8 mouse cellular contexts compared by ENCODE assay signal in the genomic region with DNA sequence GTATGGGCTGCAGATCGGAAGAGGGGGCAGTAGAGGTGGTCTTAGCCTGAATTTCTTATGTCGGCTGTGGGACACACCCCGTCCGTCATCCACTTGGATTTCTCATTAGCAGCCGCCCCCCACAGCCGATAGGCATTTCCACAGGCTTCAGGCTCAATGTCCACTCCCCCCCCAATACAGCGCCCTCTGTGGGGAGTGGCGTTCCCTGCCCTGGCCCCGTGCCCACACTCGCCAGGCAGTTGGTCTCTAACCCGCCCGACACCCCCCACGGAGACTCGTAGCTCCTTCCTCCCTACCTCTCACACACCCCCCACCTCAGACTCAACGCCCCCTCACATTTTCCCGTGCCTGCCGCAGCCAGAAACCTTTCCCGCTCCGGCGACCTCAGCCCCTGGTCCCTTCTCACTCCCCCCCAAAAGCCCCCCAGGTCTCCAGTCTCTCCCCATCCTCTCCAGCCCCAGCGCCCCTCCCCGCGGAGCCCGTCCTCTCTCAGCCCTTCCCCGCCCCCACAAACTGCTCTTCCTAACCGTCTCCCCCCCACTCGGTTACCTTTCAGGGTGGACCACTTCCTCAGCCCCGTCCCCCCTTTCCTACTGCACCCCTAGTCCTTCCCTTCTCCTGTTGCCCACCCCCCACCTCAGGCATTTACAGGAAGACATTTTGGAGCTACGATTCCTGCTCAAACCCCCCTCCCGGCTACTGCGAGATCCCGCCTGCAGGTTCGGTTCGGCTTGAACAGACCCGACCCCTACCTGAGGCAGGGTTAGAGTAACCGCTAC. TPM values are rescaled to one million over a fixed set of nuclear protein-coding genes. Genes with fewer than 3 reads are reported as not detected.
DNase-seq lines count a peak whose midpoint lies in the region; ATAC-seq and TF ChIP-seq lines count a peak whose summit lies in the region.

No protein-coding gene starts in this region.

- peak; percentile 55 for TF ChIP-seq CTCF in gastrocnemius, adult 2 months (IDR thresholded peaks at IDR 0.05)

- H3K27ac ChIP-seq in gastrocnemius, adult 2 months, result peak overlapping the region; percentile 91

- peaks cover 28% of the 10 kb centered on the region for H3K4me1 ChIP-seq in megakaryocyte, embryonic 14.5 days

- no peaks in the 10 kb centered on the region for H3K9me3 ChIP-seq in megakaryocyte, embryonic 14.5 days

- H3K4me3 ChIP-seq in gastrocnemius, adult 2 months, result peak overlapping the region; percentile 72
- H3K4me3 ChIP-seq in megakaryocyte, embryonic 14.5 days (replicated peaks), result peak overlapping the region; percentile 95

- no peak for ATAC-seq in erythroid progenitor cell, adult 5-6 weeks (replicated peaks; ENCODE audit: low FRiP score, poor library complexity, severe bottlenecking)

- peaks cover 32% of the 10 kb centered on the region for H3K36me3 ChIP-seq in megakaryocyte, embryonic 14.5 days (replicated peaks; ENCODE audit: low read length)

- peak; percentile 21 for DNase-seq in R1 (ENCODE audit: low read depth, low spot score)
- DNase-seq in cerebellum, adult 9-10 months, result peak; percentile 66
- DNase-seq in gastrocnemius, adult 2 months, result peak; percentile 61
- DNase-seq in induced T-regulatory cell, adult 2 months (ENCODE audit: low read depth), result peak; percentile 48
- DNase-seq in left cerebral cortex, postnatal 14 days (ENCODE audit: low spot score in 2 of 2), result peak; percentile 39 to 63
- peak; percentile 59 for DNase-seq in right cerebral cortex, postnatal 14 days

- peaks cover 9% of the 10 kb centered on the region for H3K27me3 ChIP-seq in megakaryocyte, embryonic 14.5 days (replicated peaks)

- intact Hi-C loops in gastrocnemius, adult 2 months (cut with DNase I), result loop anchor here (5.0 kb wide), 1 partner anchor 87 kb away; no protein-coding TSS in a partner anchor
- intact Hi-C loops in left cerebral cortex, postnatal 14 days (cut with DNase I), result loop anchor here (10.0 kb wide), 2 partner anchors 56 to 284 kb away; no protein-coding TSS in a partner anchor

RNA-seq across cellular contexts. Expression of a gene that starts 1.5 kb away (rescaled TPM):
- 10 to 100 TPM in 1 of 2 experiments, 1 to 10 TPM in 1; 9.1 to 10.7 TPM for total RNA-seq in gastrocnemius, adult 2 months (2021)
- 100 to 1,000 TPM; 138 to 143 TPM for total RNA-seq in left cerebral cortex, postnatal 14 days (2021)
- 10.9 and 14.1 TPM in 2 replicates for polyA plus RNA-seq in megakaryocyte, embryonic 14.5 days (2012; ENCODE audit: insufficient read depth, low replicate concordance)
- 1.3 and 4.3 TPM in 2 replicates for total RNA-seq in erythroid progenitor cell, adult 5-6 weeks (2015; ENCODE audit: low replicate concordance)
- 2.2 and 2.3 TPM in 2 replicates for total RNA-seq in erythroid progenitor cell, adult 5-6 weeks (2017; ENCODE audit: low replicate concordance)

RNA-seq across cellular contexts. Expression of a gene that starts 10.0 kb away (rescaled TPM):
- total RNA-seq in gastrocnemius, adult 2 months (2021), result 10 to 100 TPM; 40.0 to 42.7 TPM
- 100 to 1,000 TPM; 130 to 140 TPM for total RNA-seq in left cerebral cortex, postnatal 14 days (2021)
- 3.5 and 24.5 TPM in 2 replicates for polyA plus RNA-seq in megakaryocyte, embryonic 14.5 days (2012; ENCODE audit: insufficient read depth, low replicate concordance)
- 155 and 173 TPM in 2 replicates for total RNA-seq in erythroid progenitor cell, adult 5-6 weeks (2015; ENCODE audit: low replicate concordance)
- 224 and 241 TPM in 2 replicates for total RNA-seq in erythroid progenitor cell, adult 5-6 weeks (2017; ENCODE audit: low replicate concordance)

RNA-seq across cellular contexts. Expression of a gene that starts 29.8 kb away (rescaled TPM):
- total RNA-seq in gastrocnemius, adult 2 months (2021), result 100 to 1,000 TPM; 121 to 175 TPM
- total RNA-seq in left cerebral cortex, postnatal 14 days (2021), result under 1 TPM; 0.90 to 0.91 TPM
- not detected in 2 replicates for polyA plus RNA-seq in megakaryocyte, embryonic 14.5 days (2012; ENCODE audit: insufficient read depth, low replicate concordance)
- 2.9 and 7.6 TPM in 2 replicates for total RNA-seq in erythroid progenitor cell, adult 5-6 weeks (2015; ENCODE audit: low replicate concordance)
- total RNA-seq in erythroid progenitor cell, adult 5-6 weeks (2017; ENCODE audit: low replicate concordance), result 2.3 and 4.1 TPM in 2 replicates

RNA-seq across cellular contexts. Expression of a gene that starts 43.0 kb away (rescaled TPM):
- total RNA-seq in gastrocnemius, adult 2 months (2021), result under 1 TPM; 0.14 to 0.20 TPM
- 1 to 10 TPM; 1.3 to 4.7 TPM for total RNA-seq in left cerebral cortex, postnatal 14 days (2021)
- polyA plus RNA-seq in megakaryocyte, embryonic 14.5 days (2012; ENCODE audit: insufficient read depth, low replicate concordance), result not detected in 2 replicates
- total RNA-seq in erythroid progenitor cell, adult 5-6 weeks (2015; ENCODE audit: low replicate concordance), result not detected in 2 replicates
- total RNA-seq in erythroid progenitor cell, adult 5-6 weeks (2017; ENCODE audit: low replicate concordance), result not detected in 2 replicates

Comparison
In these comparisons a context has a peak if more than half of its experiments do, and no peak if none do; other contexts are left out.
1. RNA of a gene that starts 1.5 kb away (total RNA-seq): 138 to 143 TPM in left cerebral cortex, postnatal 14 days; 9.1 to 10.7 TPM in gastrocnemius, adult 2 months and 1.3 to 4.3 TPM in erythroid progenitor cell, adult 5-6 weeks; every median in the first group is over 10 times any median in the second.
2. RNA of a gene that starts 29.8 kb away (total RNA-seq): 121 to 175 TPM in gastrocnemius, adult 2 months; 2.3 to 7.6 TPM in erythroid progenitor cell, adult 5-6 weeks and 0.90 to 0.91 TPM in left cerebral cortex, postnatal 14 days; every median in the first group is over 10 times any median in the second.
3. Peak in every context shown above with its lines, with median percentiles within 50 percentile points of each other: DNase-seq.